Mouse (Mus musculus): Measurements from ENCODE around the gene Chrna5. TPM values are rescaled to one million over a fixed set of nuclear protein-coding genes. Genes with fewer than 3 reads are reported as not detected.
A peak's percentile ranks its signal among the peaks of the same experiment; 100 is the strongest.

Chrna5 gene
- total RNA-seq, 2 experiments from 2014 or later, result not detected

DNA sequence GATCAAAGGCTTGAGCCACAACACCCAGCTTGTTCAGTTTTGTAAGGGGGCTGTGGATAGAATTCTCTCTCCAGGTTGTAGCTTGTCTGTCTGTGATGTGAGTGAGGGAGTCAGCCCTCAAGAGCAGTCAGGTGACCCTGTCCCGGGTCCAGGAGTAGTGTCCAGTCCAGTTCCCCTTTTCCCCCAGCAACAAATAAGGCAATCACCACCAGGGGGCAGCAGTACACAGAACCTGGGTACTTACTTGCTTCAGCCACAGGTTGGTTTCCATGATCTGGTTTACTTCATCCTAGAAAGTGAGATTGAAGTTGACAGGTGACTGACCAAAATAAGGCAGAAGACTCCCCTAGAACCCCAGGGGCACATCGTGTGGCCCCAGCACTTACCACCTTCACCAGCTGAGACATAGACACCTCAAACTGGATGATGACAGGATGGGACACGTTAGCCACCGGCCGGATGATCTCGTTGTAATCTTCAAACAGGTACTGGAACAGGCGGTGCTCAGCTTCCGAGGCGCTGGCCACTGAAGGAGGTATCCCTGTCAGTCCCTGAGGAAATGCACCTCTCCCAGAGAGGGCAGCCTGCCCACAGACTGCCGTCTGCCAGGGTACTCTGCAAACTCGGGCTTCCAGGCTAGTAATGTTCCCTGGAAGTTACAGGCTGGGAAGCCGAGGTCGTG is 43.4 kb downstream of the Chrna5 start:
- DNase-seq, result peak; percentile 64 to 93

DNA sequence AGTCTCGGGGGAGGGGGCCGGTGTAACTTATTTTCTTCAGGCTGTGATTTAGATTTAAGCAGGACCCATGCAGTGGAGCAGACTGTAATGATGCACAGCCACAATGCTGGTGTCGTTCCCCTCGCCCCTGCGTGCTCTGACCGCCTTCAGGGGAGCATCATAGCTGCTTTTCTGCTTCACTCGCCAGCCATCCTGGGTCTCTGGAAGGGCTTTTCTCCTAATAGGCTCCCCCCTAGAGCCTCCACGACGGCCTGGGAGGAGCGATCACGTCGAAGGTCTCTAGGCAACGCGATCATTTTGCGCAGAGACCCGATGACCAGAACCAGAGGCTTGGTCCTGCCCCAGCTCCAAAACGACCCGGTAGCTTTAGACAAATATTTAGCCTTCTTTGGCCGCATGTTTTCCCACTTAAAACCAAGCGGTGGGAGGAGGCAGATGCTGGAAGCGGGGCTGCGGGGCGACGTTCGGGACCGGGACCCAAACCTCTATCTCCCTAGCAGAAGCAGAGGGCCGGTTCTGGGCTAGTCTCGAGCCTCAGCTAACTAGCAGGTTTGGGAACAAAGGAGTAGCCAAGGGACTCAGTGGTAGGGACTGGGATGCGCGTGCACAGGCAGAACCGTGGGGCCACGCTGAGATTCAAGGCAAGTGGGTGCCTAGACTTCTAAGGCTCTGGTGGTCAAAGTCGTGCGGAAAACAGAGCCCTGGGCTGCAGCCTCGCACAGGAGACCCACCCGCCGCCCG is 45.0 kb downstream of the Chrna5 start:
- DNase-seq, result no peak

- no peak for DNase-seq
These were observed 45.6 kb downstream of the Chrna5 start, which contains the start of gene Chrna3 for GRCm38 (mm10) chr9:55026275-55026663. Gene Chrna3, minus strand, starts transcription at chr9:55026562.

DNA sequence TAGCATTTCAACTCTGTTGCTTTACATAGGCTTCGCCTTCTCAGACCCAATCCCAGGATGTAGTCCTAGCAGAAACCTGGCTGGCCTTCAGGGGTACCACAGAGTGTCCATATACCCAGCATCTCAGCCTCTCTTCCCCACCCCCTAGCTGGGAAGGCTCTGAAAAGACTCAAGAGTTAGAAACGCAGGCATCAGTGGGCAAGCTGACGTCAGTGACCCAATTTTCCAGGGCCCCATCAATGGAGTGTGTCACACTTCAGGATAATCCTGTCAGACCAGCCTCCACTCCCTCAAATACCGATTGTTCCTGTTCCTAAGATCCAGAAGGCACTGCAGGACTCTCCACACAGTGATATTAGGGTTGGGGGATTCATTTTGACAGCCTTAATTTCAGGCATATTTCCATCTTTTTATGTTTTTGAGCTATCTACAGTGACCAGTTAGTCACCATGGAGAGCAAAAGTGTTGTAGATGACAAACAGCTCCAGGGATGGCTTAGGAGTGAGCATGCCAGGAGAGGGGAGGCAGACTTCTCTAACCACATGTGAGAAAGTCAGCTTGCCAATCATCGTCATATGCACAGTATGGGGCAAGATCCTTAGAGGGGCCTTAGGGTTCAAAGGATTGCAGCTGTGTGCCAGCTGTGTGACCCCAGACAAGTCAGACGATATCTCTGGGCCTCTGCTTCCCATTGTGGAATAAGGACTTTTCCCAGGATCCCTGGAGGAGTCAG is 50.9 kb downstream of the Chrna5 start:
- DNase-seq, result no peak

- DNase-seq, result no peak
These were observed 58.3 kb downstream of the Chrna5 start for GRCm38 (mm10) chr9:55038948-55039347.

GRCm38 (mm10) chr9:55039983-55040382 is 59.3 kb downstream of the Chrna5 start:
- DNase-seq, result no peak

GRCm38 (mm10) chr9:55041389-55041788 is 60.7 kb downstream of the Chrna5 start:
- no peak for DNase-seq

- no peak for DNase-seq
These were observed 63.0 kb downstream of the Chrna5 start for GRCm38 (mm10) chr9:55043688-55044087.

GRCm38 (mm10) chr9:55045001-55045400 is 64.3 kb downstream of the Chrna5 start:
- DNase-seq, result no peak

DNA sequence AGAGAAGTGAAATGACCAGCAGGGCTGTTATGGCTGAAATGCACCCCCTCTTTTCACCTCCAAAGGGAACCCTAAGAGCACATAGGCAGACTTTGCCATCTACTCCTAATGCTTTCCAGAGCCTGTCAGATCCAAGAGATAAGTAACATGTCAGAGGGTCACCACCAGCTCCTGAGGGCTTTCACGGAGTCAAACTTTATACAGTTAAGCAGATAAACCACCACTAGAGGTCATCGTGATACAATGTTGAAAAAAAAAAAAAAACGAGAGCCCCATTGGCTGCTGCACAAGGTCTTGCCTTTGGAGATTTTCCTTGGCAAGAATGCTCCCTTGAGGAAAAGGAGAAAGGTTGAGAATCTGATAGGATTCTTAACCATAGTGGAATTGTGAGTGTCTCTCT is 66.1 kb downstream of the Chrna5 start:
- no peak for DNase-seq

DNA sequence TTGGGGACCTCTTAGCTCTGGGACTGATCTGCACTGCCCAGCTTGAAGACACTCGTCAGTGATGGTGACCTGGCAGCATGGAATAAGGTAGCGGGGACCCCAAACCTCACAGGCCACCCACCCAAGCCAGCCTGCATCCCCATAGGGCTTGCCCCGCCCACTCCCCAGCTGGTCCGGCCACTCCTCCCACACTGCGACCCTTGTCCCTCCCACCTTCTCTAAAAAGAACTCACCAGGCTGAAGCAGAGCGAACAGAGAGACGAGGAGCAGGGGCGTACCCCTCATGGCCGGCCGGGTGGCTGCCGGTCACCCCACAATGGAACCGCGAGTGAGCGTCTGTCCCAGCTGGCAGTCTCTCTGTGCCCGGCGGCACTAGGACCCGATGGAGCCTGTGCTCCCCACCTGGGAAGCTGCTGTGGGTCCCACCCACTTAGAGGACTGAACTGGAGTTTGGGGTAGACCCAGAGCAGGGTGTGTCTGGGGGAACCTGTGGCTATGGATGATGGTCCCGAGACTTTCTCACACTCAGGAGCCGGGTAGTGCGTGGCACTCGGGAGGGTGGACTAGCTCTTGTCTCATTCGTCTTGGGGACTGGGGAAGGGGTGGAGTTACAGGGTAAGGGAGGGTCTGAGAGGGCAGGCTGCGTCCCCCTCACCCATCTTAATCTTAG is 67.7 kb downstream of the Chrna5 start, which contains the start of gene Chrnb4:
TSS of gene Chrnb4 (minus strand) at position 569 of the 670 bp plus-strand sequence.
- peak in 1 of 2 experiments; percentile 4 for DNase-seq

GRCm38 (mm10) chr9:55055386-55055930 is 74.8 kb downstream of the Chrna5 start:
- DNase-seq, result no peak

Other genes with a start within 250 kb of the Chrna5 start
- gene Wdr61, start 246.4 kb upstream of the Chrna5 start, total RNA-seq (2021), result 10 to 100 TPM; 28.9 to 37.4 TPM
- not detected for gene Crabp1, start 216.1 kb upstream of the Chrna5 start, total RNA-seq (2021)
- 10 to 100 TPM; 22.0 to 22.6 TPM for gene Ireb2, start 117.1 kb upstream of the Chrna5 start, total RNA-seq (2021)
- gene Hykk, start 63.6 kb upstream of the Chrna5 start, total RNA-seq (2021), result 1 to 10 TPM; 1.2 to 1.3 TPM
- gene Psma4, start 30.1 kb upstream of the Chrna5 start, total RNA-seq (2021), result 100 to 1,000 TPM; 123 to 128 TPM
- not detected for gene AY074887, start 29.9 kb upstream of the Chrna5 start, total RNA-seq (2021)
- gene Chrna3, start 45.7 kb downstream of the Chrna5 start, total RNA-seq (2021), result not detected
- under 1 TPM in 1 of 2 experiments, not detected in 1; 0.13 TPM for gene Chrnb4, start 67.9 kb downstream of the Chrna5 start, total RNA-seq (2021)
- 10 to 100 TPM; 28.4 to 30.5 TPM for gene Ube2q2, start 168.0 kb downstream of the Chrna5 start, total RNA-seq (2021)
- gene Fbxo22, start 228.0 kb downstream of the Chrna5 start, total RNA-seq (2021), result 10 to 100 TPM; 33.1 to 35.2 TPM